Mouse (Mus musculus): Measurements from ENCODE around the gene Mtln.
A peak's percentile ranks its signal among the peaks of the same experiment; 100 is the strongest.

The Mtln gene

GRCm38 (mm10) chr2:127791919-127792603 lies at the start of gene Mtln:
Gene Mtln, minus strand, starts transcription at chr2:127792488.
- DNase-seq, result peak; percentile 79 to 84

- no peak for DNase-seq
Observed at GRCm38 (mm10) chr2:127841402-127841801, 49.1 kb upstream of the Mtln start.

DNA sequence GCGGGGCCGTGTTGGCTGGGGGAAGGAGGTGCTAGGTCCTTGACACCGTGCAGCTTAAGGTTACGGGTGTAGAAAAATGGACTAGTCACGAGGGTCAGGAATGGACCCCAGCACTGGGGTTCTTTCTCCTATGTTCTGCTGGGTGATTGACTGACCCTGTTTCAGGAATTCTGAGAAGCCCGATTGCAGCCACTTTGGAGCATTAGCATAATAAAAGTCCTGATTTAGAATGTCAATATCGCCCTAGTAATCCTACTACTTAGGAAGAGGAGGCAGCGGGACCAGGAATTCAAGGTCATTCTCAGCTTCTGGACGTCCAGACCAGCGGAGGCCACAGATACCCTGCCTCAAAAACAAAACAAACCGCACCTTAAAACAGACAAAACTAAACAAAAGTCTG lies 47.1 kb upstream of the Mtln start:
- DNase-seq, result no peak

GRCm38 (mm10) chr2:127838576-127838975 lies 46.3 kb upstream of the Mtln start, which contains the start of gene Acoxl:
Gene Acoxl, plus strand, starts transcription at chr2:127838876.
- DNase-seq, result no peak

GRCm38 (mm10) chr2:127832833-127833190 lies 40.5 kb upstream of the Mtln start:
- DNase-seq, result no peak

- DNase-seq, result no peak
Observed at GRCm38 (mm10) chr2:127832103-127832832, 40.0 kb upstream of the Mtln start.

GRCm38 (mm10) chr2:127831401-127832102 lies 39.3 kb upstream of the Mtln start, which contains the start of gene Bub1:
Gene Bub1, minus strand, starts transcription at chr2:127831865.
- DNase-seq, result peak; percentile 91 to 93

DNA sequence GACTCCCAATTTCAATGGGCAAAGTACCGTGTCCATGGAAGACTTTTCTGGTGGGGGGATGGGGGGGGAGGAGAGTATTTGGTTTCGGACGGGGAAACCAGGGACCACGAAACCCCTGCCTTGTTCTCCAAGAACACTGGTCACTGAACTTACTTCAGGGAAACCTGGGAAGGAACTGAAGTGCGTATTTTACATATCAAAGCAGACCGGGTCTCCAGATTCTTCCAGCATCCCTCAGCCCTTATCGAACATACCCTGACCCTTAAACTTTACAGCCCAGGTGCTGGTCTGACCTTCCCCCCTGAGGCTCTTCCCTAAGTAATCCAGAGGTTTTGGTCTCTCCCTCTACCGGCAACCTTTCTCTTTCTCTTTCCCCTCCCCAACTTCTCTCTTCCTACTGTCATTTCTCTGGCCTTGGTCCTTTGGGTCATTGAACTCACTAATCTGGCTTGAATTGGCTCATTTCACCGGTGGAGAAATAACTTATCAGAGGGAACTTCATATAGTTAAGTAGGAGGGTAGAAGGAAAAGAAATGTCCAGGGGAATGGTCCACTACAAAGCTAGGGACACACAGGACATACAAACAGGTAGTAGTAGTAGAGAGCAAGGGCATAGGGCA lies 2.5 kb downstream of the Mtln start:
- no peak for DNase-seq

GRCm38 (mm10) chr2:127789138-127789537 lies 3.1 kb downstream of the Mtln start:
- DNase-seq, result no peak

DNA sequence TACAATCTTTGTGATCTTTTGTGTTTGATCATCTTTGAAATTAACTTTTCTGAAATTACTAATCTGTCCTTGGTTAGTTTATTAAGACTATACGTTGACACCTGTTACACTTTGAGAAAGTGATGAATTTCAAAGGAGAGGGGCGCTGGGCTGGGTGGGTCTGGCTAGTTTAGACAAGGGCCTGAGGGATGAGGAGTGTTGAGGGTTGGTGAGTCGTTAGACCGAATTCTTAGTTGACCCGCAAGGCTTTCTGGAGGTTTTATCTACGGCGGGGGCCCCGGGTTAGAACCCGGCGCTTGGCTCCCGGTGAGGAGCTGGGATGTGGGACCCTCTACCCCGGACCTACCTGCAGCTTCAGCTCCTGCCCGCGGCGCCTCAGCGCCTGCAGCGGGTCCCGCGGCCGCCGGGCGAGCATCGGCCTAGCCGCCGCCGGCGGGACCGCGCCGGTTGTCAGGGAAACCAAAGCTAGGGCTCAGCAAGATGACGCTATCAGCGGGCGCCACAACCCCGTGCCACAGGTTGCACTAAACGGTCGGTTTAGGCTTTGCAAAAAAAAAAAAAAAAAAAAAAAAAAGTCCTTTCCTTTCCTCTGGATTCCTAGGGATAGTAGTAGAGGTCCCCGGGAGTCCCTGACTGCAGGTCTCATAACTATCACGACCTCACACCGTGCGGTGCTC lies 3.7 kb downstream of the Mtln start, which contains the start of gene Nphp1:
TSS of gene Nphp1 (minus strand) at position 458 of the 677 bp plus-strand sequence.
- DNase-seq, result peak; percentile 79 to 83

GRCm38 (mm10) chr2:127787226-127787625 lies 5.1 kb downstream of the Mtln start:
- no peak for DNase-seq

DNA sequence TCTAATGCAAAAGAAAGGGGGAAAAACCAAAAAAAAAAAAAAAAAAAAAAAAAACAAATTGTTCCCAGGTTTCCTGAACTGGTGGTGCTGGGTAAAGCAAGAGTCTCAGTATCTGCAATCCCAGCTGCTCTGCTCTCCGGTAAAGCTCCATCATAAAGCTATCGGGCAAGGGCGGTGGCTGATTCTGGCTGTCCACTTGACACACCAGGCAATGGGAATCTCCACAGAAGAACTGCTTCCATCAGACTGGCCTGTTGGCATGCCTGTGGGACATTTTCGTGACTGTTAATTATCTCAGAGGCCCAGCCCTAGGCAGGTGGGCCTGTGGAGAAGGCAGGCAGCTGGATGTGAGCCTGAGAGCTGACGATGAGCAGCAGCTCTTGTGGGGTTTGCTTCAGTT lies 13.8 kb downstream of the Mtln start:
- DNase-seq, result no peak

GRCm38 (mm10) chr2:127775013-127775412 lies 17.3 kb downstream of the Mtln start:
- DNase-seq, result no peak

- DNase-seq, result no peak
Observed at GRCm38 (mm10) chr2:127774578-127774941, 17.7 kb downstream of the Mtln start.

DNA sequence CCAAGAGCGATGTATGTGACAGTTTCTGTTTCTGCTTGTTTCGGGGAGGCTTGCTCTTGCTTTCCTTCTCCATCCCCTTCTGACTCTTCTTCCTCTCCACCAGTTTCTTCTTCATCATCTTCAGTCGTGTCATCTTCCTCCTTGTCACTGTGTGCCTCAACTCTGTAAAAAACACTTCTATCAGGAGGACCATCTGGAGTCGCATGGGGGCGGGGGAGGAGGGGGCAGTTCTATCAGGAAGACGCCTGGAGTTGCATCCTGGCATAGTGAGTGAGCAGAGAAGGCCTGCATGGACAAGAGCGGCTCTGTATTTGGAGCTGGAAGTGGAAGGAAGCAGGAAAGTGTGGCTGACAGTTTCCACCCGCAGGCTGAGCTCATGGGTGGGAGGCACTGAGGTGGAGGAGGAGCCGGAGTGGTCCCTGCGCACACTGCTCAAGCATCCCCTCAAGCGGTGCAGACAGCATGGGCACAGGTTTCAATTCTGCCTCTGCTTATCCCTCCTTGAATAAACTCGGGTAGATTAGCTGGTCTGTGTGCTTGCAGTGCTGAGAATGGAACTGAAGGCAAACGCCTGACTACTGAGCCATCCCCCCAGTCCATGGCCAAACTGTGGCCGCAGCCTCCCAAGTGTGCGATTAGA lies 18.2 kb downstream of the Mtln start:
- DNase-seq, result no peak

DNA sequence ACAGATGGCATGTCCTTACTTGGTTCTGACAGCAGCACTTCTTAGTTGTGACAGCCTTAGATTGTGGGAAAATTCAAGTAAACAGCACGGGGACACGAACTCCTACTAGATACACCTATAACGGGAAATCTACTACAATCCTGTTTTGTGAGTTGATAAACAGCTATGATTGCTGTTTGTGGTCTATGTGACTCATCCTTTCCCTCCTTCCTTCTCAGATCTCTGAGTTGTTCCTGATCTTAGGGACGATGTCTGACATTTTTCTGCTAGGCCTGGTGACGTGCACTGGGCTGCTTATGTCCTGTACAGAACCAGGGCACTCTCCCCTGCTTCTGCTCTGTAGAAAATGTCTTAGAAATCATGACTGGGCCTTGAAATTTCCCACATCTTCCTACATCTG lies 30.7 kb downstream of the Mtln start:
- DNase-seq, result no peak

DNA sequence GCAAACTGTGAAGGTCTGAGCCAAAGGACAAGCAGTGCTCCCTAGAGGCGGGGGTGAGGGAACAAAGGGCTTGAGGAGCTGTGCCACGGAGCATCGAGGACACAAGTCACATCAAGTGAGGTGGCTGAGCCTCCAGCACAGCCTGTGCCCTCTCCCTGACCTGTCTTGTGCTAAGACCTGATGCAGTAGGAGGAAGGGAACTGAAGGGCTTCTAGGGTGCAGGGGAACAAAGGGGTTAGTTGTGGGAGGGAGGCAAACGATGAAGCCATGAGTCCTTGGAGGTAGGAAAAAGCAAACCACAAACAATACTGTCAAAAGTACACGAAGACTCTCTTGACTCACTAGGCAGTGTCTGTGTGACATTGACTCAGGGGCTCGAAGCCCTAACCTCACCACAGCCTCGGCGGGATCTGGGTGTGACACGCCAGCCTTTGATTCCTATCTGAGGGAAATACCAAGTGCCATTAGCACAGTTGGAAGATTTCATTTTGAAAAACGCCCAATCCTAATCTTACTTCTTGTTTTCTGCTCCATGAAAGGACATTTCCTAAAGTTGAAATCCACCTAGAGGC lies 31.8 kb downstream of the Mtln start:
- no peak for DNase-seq

GRCm38 (mm10) chr2:127760014-127760413 lies 32.3 kb downstream of the Mtln start:
- no peak for DNase-seq

DNA sequence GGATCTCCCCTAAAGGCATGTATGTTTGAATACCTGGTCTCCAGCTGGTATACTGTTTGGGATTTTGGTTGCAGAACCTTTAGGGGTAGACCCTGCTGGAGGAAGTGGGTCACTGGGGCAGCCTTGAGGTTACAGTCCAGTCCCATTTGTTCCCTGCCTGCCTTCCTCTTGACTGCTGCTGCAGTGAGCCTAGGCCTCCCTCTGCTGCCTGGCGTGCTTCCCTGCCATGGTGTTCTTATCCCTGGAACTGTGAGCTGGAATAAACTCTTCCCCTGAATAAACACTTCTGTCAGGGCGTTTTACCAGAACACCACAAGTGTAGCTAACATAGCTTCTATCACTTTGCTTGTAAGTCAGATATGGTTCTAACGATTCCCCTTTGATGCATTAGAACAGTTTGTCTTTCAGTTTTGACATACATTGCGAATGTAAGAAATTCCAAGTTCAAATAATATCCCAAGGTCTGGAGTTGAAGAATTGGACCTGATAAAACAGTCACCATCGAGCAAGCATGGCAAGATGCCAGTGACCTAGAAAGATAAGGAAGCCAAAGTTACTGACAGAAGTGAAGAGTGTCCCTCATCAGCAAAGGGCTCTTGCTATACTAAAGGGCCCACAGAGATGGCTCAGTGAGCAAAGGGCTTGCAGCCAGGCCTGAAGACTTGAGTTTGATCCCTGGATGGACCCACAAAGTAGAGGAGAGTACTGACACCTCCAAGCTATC lies 33.0 kb downstream of the Mtln start:
- no peak for DNase-seq

DNA sequence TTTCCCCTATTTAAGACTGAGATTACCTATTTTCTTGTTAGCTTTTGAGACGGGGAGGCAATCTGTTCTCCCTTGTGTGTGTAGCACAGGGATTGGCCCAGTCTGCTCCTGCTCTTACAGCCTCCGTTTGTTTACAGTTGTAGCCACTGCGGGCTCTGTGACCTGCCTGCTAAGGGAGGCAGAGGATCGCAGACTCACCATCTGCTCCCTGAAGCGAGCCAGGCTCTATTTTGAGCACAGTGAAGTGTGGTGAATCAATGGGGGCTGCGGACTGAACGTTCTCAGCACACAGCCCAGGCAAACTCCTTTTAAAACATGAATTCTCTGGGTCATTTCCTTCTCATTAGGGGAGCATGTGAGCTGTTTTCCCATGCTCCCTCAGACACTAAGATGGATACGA lies 35.1 kb downstream of the Mtln start:
- no peak for DNase-seq

- DNase-seq, result no peak
Observed at GRCm38 (mm10) chr2:127754113-127754512, 38.2 kb downstream of the Mtln start.
